Mouse (Mus musculus): Measurements from ENCODE around the gene Hoxc5. TPM values are rescaled to one million over a fixed set of nuclear protein-coding genes. Genes with fewer than 3 reads are reported as not detected.

Hoxc5 gene
- total RNA-seq, 2 experiments from 2014 or later: not detected

GRCm38 (mm10) chr15:103065642-103066041 is 98.4 kb downstream of the Hoxc5 start:
- intact Hi-C loops (cut with DNase I): no loop called here

More at GRCm38 (mm10) chr15:103065642-103066041, 98.4 kb downstream of the Hoxc5 start:
- DNase-seq: no peak

Small RNA genes lying within 50 kb of the gene (microRNA-seq; reads per million reads assigned to microRNA genes)
- gene Mir196a-2 (0.54 to 0.72 reads per million in 2 experiments), gene Mir615 (0.36 to 13.2 reads per million in 2 experiments)

Other genes starting within 250 kb of the Hoxc5 start
- 100 to 1,000 TPM in 1 of 2 experiments, 10 to 100 TPM in 1; 89.5 to 104 TPM for gene Calcoco1, start 245.3 kb upstream of the Hoxc5 start, total RNA-seq (2021)
- gene Hoxc13, start 46.3 kb upstream of the Hoxc5 start, total RNA-seq (2021): not detected
- not detected for gene Hoxc12, start 30.7 kb upstream of the Hoxc5 start, total RNA-seq (2021)
- gene Hoxc11, start 13.0 kb upstream of the Hoxc5 start, total RNA-seq (2021): not detected
- gene Hoxc10, start 647 bp upstream of the Hoxc5 start, total RNA-seq (2021): not detected
- gene Hoxc9, start 9.0 kb downstream of the Hoxc5 start, total RNA-seq (2021): not detected
- gene Hoxc8, start 23.2 kb downstream of the Hoxc5 start, total RNA-seq (2021): not detected
- gene Hoxc6, start 30.8 kb downstream of the Hoxc5 start, total RNA-seq (2021): not detected
- gene Hoxc4, start 51.5 kb downstream of the Hoxc5 start, total RNA-seq (2021): under 1 TPM in 1 of 2 experiments, not detected in 1; 0.31 TPM
- 10 to 100 TPM; 13.5 to 14.0 TPM for gene Smug1, start 199.6 kb downstream of the Hoxc5 start, total RNA-seq (2021)